Mouse (Mus musculus) lung, postnatal 0 days (tissue): ENCODE measurements around the gene Cacna2d1.

Experiments
- CTCF ChIP-seq: IDR thresholded peaks from 2 replicates; pipeline ENCODE4 v1.5.1; 2016; ENCODE audit warnings: antibody characterized with exemption, mild to moderate bottlenecking
- EP300 ChIP-seq: IDR thresholded peaks from 2 replicates; pipeline ENCODE4 v1.6.1; 2016; ENCODE audit warnings: antibody characterized with exemption, mild to moderate bottlenecking, control low read depth

DNA sequence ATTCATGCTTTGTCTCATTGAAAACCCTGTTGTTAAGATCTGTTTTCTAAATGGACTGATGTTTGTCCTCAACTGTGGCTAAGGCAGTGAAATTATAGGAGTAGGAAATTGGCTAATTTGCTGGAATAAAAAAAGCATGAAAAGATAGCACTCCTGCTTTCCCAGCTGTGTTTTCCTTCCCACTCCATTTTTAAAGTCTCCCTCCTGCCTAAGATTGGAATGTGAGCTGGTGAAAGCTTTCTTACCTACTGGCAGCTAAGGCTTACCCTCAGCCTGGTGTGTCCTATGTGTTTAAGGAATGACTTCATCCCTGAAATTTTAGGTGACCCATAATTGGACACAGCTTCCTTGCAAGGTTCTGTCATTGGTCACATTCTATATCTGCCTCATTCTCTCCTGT lies 40.2 kb downstream of the Cacna2d1 start:
- TF ChIP-seq CTCF, result no peak
- no peak for TF ChIP-seq EP300
